Mouse (Mus musculus): ENCODE results near the gene AI987944. TPM values are rescaled to one million over a fixed set of nuclear protein-coding genes. Genes with fewer than 3 reads are reported as not detected.
A peak's percentile ranks its signal among the peaks of the same experiment; 100 is the strongest.

Gene AI987944
- 7.7 and 8.8 TPM in 2 replicates for polyA plus RNA-seq (2016; fragmentation: Nextera tagmentation; extraction: Ambion mirVana)

GRCm38 (mm10) chr7:41393048-41393971 is at the start of gene AI987944:
Gene AI987944 (minus strand): TSS chr7:41393379.
- peak within 1 kb of the TSS; percentile 62 for H3K9ac ChIP-seq
- peak; percentile 99 for ATAC-seq (ENCODE audit: low FRiP score)
- peak within 1 kb of the TSS; percentile 55 for H3K4me2 ChIP-seq (replicated peaks)
- no peaks in the 10 kb centered on the region for H3K36me3 ChIP-seq
- H3K4me3 ChIP-seq, result peak within 1 kb of the TSS; percentile 58
- no peaks in the 10 kb centered on the region for H3K9me3 ChIP-seq (replicated peaks)
- 0 out of 2 replicates have a peak, but pooled peaks cover 4% of the 10 kb centered on the region for H3K4me1 ChIP-seq
- peak within 1 kb of the TSS; percentile 84 for H3K27ac ChIP-seq
- H3K27me3 ChIP-seq, result no peaks in the 10 kb centered on the region
- WGBS, result under 1% methylated on average over 25 of the region's 25 CpGs

GRCm38 (mm10) chr7:41394130-41394529 is 951 bp upstream of the AI987944 start:
- 0 out of 2 replicates have a peak, but pooled peaks have one; percentile 27 for ATAC-seq (ENCODE audit: low FRiP score)

More at GRCm38 (mm10) chr7:41394130-41394529, 951 bp upstream of the AI987944 start:
- H3K36me3 ChIP-seq, result no peaks in the 10 kb centered on the region
- 0 out of 2 replicates have a peak overlapping the region, but pooled peaks have one; percentile 62 for H3K9ac ChIP-seq
- peak overlapping the region; percentile 58 for H3K4me3 ChIP-seq
- 80% methylated on average over 4 of the region's 4 CpGs for WGBS
- H3K27ac ChIP-seq, result no peak overlapping the region
- no peaks in the 10 kb centered on the region for H3K27me3 ChIP-seq
- H3K9me3 ChIP-seq (replicated peaks), result no peaks in the 10 kb centered on the region
- H3K4me1 ChIP-seq, result 0 out of 2 replicates have a peak, but pooled peaks cover 4% of the 10 kb centered on the region
- peak overlapping the region; percentile 55 for H3K4me2 ChIP-seq (replicated peaks)

Other genes with a start within 250 kb of the AI987944 start
- gene Gm5592, start 239.5 kb downstream of the AI987944 start, polyA plus RNA-seq (2016; fragmentation: Nextera tagmentation; extraction: Ambion mirVana), result not detected in 2 replicates
- gene Vmn2r57, start 55.3 kb upstream of the AI987944 start, polyA plus RNA-seq (2016; fragmentation: Nextera tagmentation; extraction: Ambion mirVana), result 0.17 and 0.29 TPM in 2 replicates
- 0.09 and 0.12 TPM in 2 replicates for gene Gm20449, start 106.0 kb upstream of the AI987944 start, polyA plus RNA-seq (2016; fragmentation: Nextera tagmentation; extraction: Ambion mirVana)
- 6.9 and 9.0 TPM in 2 replicates for gene AW146154, start 106.5 kb upstream of the AI987944 start, polyA plus RNA-seq (2016; fragmentation: Nextera tagmentation; extraction: Ambion mirVana)
- not detected in 2 replicates for gene Gm6871, start 180.3 kb upstream of the AI987944 start, polyA plus RNA-seq (2016; fragmentation: Nextera tagmentation; extraction: Ambion mirVana)
- gene 2610021A01Rik, start 205.9 kb upstream of the AI987944 start, polyA plus RNA-seq (2016; fragmentation: Nextera tagmentation; extraction: Ambion mirVana), result 17.0 and 18.4 TPM in 2 replicates
- gene Zfp788, start 239.8 kb upstream of the AI987944 start, polyA plus RNA-seq (2016; fragmentation: Nextera tagmentation; extraction: Ambion mirVana), result 18.4 and 20.2 TPM in 2 replicates

Data from hindbrain, embryonic 12.5 days (tissue).